Mouse (Mus musculus) spleen, adult 12 weeks (tissue): ENCODE data around the gene Anks1.
"Not testable (repeated sequence)": the region's sequence is repeated elsewhere in the genome, so short reads cannot be mapped to it uniquely, and the experiment has no call there.

Experiments used
- DNase-seq: peaks from one replicate; pipeline ENCODE4 v3.0.0; 2022; ENCODE audit warnings: low spot score

Anks1 gene

DNA sequence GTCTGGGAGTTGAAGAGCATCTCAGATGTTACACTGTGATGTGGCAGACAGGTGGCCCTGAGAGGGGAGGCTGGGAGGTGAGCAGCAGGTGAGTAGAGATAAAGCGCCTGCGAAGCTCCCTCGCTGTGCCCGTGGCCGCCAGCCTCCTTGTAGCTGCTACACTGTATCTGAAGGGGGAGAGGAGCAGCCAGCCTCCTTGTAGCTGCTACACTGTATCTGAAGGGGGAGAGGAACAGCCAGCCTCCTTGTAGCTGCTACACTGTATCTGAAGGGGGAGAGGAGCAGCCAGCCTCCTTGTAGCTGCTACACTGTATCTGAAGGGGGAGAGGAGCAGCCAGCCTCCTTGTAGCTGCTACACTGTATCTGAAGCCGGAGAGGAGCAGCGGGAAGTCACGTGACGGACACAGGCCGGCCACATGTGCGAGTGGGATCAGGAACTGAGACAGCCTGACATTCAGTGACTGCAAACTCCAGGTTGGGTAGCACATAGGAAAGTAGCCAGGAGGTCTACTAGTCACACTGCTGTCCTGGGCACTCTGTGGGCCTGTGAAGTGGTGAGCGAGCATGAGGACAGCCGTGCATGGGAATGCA lies 90.7 kb downstream of the Anks1 start:
- not testable (repeated sequence) for DNase-seq

DNA sequence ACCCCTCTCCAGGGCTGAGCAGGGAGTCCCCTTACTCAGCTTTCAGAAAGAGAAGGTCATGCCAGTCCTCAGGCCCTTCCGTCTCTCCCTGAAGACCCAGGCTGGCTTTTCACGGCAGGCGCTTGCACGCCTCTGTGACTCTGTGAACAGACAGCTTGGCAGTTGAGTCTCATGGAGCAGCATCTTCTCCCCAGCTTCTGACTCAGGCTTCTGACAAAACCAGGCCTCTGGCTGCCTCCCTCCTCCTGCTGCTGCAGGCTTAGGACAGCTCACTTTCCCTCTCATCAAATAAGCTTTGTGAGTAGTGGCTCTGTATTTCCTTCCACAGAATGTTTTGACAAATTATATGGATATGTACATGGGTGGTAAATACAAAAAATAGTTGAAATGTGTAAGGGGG lies 91.3 kb downstream of the Anks1 start:
- DNase-seq: no peak

GRCm38 (mm10) chr17:28000851-28001250 lies 91.7 kb downstream of the Anks1 start:
- no peak for DNase-seq

GRCm38 (mm10) chr17:28005393-28005792 lies 96.3 kb downstream of the Anks1 start:
- DNase-seq: no peak

GRCm38 (mm10) chr17:28006208-28006607 lies 97.1 kb downstream of the Anks1 start:
- DNase-seq: no peak

DNA sequence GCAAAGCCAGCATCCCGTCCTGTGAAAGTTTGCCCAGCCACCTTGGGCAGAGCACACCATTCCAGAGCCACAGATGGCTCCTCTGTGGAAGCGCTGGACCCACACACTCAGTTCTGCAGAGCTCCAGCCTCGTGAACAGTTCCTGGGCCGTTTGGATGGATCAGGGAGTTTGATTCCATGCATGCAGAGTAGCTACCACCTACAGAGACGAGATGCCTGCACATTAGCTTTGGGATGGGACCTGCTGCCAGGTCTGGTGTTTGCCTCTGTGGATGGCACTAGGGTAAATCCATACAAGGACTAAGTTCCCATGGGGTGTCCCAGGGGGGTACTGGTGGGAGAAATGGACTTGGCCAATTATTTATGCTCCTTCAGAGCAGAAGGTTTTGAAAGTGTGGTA lies 97.5 kb downstream of the Anks1 start:
- DNase-seq: no peak

DNA sequence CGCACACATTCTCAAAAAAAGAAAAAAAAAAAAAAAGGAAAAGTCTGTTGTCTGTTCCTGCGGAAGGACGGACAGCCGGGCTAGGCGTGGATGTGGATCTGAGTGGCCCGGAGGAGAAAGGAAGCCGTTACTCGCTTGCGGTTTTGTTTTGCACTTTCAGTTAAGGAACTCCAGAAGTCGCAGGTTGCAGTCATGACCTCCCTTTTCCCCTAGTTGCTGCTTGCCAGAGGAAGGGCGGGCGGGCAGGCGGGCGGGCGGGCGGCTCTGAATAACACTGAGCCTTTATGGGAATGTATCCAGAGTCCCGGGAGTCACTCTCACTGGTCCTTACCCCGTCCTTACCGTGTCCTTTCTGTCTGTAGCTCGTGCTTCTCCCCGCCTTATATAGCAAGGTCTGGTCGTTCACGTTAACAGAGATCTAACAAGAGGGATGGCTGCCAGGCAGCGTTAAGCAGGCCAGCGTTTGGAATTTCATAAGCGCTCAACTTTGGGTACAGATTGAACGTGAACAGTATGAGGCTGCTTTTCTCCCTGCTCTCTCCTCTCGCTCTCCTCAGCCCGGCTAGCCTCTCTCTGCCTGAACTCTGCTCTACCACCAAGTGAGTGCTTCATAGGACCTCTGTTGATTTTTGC lies 98.2 kb downstream of the Anks1 start:
- DNase-seq: no peak

DNA sequence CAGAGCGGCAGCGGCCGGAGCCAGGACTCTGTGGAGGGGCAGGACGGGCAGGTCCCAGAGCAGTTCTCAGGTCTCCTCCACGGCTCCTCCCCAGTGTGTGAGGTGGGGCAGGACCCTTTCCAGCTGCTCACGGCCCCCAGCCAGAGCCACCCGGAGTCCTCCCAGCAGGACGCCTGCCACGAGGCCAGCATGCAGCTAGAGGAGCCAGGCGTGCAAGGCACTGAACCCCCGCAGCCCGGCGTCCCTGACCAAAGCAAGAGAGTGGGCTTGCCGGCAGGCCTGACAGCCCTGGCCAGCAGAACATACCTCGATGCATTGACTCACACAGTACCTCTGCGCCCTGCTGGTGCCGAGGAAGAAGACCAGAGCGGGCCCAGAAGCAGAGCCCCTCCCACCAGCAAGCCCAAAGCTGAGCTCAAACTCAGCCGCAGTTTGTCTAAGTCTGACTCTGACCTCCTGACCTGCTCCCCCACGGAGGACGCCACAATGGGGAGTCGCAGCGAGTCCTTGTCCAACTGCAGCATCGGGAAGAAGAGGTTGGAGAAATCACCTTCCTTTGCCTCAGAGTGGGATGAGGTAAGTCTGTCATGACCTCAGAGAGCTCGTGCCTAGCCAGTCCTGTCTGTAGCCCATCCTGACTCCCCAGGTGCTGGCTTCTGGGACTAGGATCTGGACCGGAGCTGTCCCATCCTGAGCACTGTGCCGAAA lies 98.9 kb downstream of the Anks1 start:
- no peak for DNase-seq

GRCm38 (mm10) chr17:28008565-28008981 lies 99.5 kb downstream of the Anks1 start:
- DNase-seq: no peak

DNA sequence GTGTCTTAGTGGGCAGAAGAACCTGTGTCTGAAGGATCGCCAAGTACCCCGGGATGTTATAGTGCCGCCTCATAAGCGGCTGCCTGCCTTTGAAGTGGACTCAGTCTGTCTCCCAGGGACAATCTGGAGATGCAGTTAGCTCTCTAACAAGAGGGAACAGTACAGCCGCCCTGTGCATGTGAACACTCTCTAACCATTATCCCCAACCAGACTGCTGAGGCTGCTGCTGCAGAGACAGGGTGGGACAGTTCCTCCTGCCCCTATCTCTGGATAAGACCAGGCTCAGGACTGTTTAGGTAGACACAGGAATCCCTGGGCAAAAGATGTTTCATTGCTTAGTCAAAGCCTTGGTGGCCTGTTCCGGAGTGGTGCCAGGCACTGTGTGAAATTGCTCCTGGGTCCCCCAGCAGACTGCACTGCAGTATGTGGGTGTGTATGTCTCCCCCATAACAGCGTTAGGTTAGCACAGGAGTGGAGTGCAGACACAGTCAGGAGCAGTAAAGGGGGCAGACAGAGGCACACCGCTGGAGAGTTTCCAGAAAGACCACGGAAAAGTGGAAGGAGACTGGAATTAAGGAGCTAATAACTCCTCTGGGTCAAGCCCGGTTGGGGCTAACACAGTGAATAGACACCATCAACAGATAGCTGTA lies 100.1 kb downstream of the Anks1 start:
- DNase-seq: no peak

DNA sequence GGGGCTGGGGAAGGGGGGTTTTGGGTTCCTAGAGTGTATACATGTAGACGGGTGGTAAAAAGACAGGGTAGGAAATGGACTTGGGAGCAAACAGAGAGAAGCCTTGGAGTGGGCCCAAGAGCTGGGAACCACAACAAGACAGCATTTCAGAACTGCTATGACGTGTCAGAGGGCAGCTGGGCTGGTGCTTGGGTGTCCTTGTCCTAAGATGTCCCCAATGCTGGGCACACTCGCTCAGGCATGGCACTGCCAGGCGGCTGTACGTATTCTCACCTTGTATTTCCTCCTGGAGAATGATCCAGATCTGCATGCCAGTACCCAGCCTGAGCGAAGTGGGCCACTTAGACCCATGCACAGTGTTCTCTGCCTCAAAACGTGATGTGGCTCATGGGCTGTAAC lies 100.6 kb downstream of the Anks1 start:
- no peak for DNase-seq

DNA sequence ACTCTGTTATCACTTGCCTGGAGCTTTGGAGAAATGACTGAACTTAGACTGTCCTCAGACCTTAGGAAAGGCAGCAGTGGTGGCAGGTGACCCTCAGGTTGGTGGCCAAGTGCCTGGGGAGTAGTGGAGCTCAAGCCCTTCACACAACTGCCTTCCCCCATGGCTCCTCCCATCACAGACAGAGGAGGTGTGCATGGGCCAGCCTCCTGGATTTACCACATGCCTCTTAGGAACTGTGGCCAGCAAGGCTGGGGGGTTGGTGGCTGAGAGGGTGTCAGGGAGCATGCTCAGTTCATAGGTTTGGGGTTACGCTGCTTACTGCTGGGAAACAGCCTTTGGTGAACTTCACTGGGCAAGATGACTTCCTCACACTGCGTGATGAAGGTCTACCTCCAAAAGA lies 101.8 kb downstream of the Anks1 start:
- DNase-seq: no peak

DNA sequence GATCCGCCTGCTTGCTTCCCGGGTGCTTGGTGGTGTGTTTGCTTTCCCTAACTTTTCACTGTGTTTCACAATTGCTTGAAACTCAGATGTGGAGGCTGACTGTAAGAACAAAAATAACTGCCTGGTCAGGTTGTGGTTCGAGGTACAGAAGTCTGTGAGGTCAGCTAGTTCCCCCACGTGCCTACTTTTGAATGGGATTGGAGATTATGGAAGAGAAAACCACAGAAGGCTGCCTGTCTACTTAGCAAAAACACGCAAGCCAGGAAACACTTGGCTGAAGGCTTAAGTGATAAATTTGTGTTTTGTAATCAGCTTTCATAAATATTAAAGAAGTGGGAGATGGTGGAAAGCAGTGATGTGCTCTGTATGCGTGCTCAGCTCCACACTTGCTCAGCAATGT lies 103.7 kb downstream of the Anks1 start:
- DNase-seq: no peak

- peak; percentile 49 for DNase-seq
These were observed 104.3 kb downstream of the Anks1 start for GRCm38 (mm10) chr17:28013259-28013875.

GRCm38 (mm10) chr17:28014449-28014848 lies 105.3 kb downstream of the Anks1 start:
- no peak for DNase-seq

- DNase-seq: no peak
These were observed 106.1 kb downstream of the Anks1 start for GRCm38 (mm10) chr17:28015068-28015730.

- DNase-seq: no peak
These were observed 107.1 kb downstream of the Anks1 start for GRCm38 (mm10) chr17:28016056-28016797.

- no peak for DNase-seq
These were observed 109.2 kb downstream of the Anks1 start for GRCm38 (mm10) chr17:28018344-28018743.

DNA sequence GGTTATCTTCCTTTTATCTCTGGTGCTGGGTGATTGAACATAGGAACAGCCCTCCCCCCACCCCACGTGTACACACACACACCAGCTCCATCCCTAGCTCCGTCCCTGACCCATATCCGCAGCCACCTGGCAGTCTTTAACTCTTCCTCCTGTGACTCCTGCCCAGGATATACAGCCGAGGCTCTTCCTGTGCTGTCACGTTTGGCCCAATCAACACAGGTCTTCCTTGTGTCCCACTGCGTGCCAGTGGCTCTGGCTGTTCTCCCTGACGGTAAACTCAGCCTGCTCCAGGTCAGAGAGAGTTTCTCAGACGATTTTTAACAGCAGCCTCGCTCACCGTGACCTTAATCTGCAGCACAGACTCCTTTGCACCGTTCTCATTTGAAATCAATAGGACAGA lies 109.7 kb downstream of the Anks1 start:
- DNase-seq: no peak

GRCm38 (mm10) chr17:28019785-28020696 lies 110.9 kb downstream of the Anks1 start:
- no peak for DNase-seq
